Mouse (Mus musculus): ENCODE measurements around the gene Zfp991.
"Not testable (repeated sequence)": the region's sequence is repeated elsewhere in the genome, so short reads cannot be mapped to it uniquely, and the experiment has no call there.

The Zfp991 gene

DNA sequence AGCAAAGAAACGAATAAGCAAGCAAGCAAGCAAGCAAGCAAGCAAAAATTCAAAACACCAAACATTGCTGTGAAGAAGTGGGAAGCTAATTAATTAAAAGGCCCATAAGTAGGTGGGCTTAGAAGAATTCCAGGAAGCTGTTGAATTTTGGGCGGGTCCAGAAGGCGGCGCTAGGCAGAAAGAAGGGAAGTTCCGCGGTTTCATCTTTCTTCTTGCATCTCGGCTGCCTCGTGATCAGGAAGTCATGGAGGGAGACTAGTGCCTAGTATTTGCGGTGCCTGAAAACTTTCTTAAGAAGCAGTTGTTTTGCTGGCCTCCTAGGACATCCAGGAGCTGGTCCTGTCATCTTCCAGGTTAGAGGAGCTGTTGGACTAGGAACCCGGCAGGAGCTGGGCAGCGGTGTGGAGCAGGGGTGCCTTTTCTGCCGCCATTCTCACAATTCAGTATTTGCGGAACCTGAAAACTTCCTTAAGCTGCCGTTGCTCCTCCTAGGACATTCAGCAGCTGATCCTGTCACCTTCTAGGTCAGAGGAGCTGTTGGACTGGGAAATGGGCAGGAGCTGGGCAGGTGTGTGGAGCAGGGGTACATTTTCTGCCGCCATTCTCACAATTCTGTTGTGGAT, at the start of gene Zfp991:
TSS of gene Zfp991 (plus strand) at position 202 of the 623 bp plus-strand sequence.
- H3K27me3 ChIP-seq (ENCODE audit: control insufficient read depth, insufficient read depth, low read length, poor library complexity, severe bottlenecking); H3K36me3 ChIP-seq (ENCODE audit: control insufficient read depth, insufficient read depth, low read length, poor library complexity, severe bottlenecking); DNase-seq (ENCODE audit: low read depth, low spot score): not testable (repeated sequence)

DNA sequence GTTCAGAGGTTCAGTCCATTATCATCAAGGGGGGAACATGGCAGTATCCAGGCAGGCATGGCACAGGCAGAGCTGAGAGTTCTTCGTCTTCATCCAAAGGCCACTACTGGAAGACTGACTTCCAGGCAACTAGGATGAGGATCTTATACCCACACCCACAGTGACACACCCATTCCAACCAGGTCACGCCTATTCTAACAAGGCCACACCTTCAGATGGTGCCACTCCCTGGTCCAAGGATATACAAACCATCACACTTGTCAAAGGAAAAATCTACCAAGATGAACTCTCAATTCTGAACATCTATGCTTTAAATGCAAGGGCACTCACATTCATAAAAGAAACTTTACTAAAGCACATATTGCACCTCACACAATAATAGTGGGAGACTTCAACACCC, 36.2 kb upstream of the Zfp991 start:
- H3K36me3 ChIP-seq (ENCODE audit: control insufficient read depth, insufficient read depth, low read length, poor library complexity, severe bottlenecking); H3K27me3 ChIP-seq (ENCODE audit: control insufficient read depth, insufficient read depth, low read length, poor library complexity, severe bottlenecking); DNase-seq (ENCODE audit: low read depth, low spot score): not testable (repeated sequence)

- H3K27me3 ChIP-seq (ENCODE audit: control insufficient read depth, insufficient read depth, low read length, poor library complexity, severe bottlenecking); H3K36me3 ChIP-seq (ENCODE audit: control insufficient read depth, insufficient read depth, low read length, poor library complexity, severe bottlenecking); DNase-seq (ENCODE audit: low read depth, low spot score): not testable (repeated sequence)
Observed at GRCm38 (mm10) chr4:147101666-147102626, 29.9 kb upstream of the Zfp991 start.

DNA sequence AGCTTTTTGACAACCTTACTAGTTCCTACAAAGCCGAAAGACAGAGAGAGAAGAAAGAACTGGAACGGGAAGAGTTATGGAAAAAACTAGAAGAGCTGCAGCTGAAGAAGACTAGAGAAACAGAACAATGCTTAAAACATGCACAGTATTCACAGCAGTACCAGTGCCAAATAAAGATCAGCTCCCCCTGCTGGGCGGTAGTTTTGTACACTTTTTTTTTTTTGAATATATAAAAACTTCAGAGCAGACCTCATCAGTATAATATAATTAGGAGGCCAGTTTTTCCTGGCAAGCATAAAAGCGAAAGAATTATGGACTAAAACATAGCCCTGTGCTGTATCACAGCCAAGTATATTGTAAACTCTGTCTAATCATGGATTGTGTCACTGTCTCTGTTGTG, 28.0 kb upstream of the Zfp991 start:
- not testable (repeated sequence) for H3K27me3 ChIP-seq (ENCODE audit: control insufficient read depth, insufficient read depth, low read length, poor library complexity, severe bottlenecking); DNase-seq (ENCODE audit: low read depth, low spot score); H3K36me3 ChIP-seq (ENCODE audit: control insufficient read depth, insufficient read depth, low read length, poor library complexity, severe bottlenecking)

GRCm38 (mm10) chr4:147117839-147118238, 14.0 kb upstream of the Zfp991 start:
- not testable (repeated sequence) for H3K36me3 ChIP-seq (ENCODE audit: control insufficient read depth, insufficient read depth, low read length, poor library complexity, severe bottlenecking); H3K27me3 ChIP-seq (ENCODE audit: control insufficient read depth, insufficient read depth, low read length, poor library complexity, severe bottlenecking); DNase-seq (ENCODE audit: low read depth, low spot score)

GRCm38 (mm10) chr4:147122286-147122685, 9.6 kb upstream of the Zfp991 start:
- not testable (repeated sequence) for DNase-seq (ENCODE audit: low read depth, low spot score); H3K27me3 ChIP-seq (ENCODE audit: control insufficient read depth, insufficient read depth, low read length, poor library complexity, severe bottlenecking); H3K36me3 ChIP-seq (ENCODE audit: control insufficient read depth, insufficient read depth, low read length, poor library complexity, severe bottlenecking)

GRCm38 (mm10) chr4:147123797-147124196, 8.0 kb upstream of the Zfp991 start:
- DNase-seq (ENCODE audit: low read depth, low spot score); H3K27me3 ChIP-seq (ENCODE audit: control insufficient read depth, insufficient read depth, low read length, poor library complexity, severe bottlenecking); H3K36me3 ChIP-seq (ENCODE audit: control insufficient read depth, insufficient read depth, low read length, poor library complexity, severe bottlenecking): not testable (repeated sequence)

DNA sequence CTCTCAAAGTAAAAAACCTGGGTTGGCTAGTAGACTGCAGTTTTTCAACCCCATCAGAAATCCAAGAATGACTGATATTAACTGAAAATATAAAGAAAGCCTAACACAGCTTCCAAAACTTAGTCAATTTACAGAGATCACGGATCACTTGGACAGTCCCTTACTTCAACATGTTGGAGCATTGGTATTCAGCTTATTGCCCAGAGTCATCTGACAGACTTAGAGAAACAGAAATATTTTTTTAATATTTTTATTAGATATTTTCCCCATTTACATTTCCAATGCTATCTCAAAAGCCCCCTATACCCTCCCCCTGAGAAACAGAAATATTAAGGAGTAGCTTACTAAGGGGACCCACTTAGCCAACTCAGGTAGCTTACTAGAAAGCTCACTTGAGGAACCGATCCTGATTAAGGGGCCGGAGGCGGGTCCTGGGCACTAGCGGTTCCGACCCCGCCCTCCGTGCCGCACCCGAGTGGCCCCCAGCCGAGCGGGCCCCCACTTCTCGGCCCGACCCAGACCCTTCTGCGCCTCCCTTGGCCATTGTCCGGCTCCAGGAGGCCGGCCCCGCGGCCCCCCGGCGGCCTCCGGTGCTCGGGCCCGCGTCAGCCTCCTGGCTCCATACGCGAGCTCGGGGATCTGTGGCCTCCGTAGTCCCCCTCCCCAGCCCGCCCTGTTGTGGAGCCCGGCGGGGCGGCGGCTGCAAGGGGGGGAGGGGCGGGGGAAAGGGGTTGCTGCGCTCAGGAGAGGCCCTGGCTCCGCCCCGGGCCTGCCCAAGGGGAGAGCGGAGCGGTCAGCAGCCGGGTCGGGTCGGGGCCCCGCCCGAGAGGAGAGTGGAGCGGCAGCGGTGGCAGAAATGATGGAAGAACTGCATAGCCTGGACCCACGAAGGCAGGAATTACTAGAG, 7.2 kb upstream of the Zfp991 start:
- not testable (repeated sequence) for H3K36me3 ChIP-seq (ENCODE audit: control insufficient read depth, insufficient read depth, low read length, poor library complexity, severe bottlenecking); H3K27me3 ChIP-seq (ENCODE audit: control insufficient read depth, insufficient read depth, low read length, poor library complexity, severe bottlenecking); DNase-seq (ENCODE audit: low read depth, low spot score)

DNA sequence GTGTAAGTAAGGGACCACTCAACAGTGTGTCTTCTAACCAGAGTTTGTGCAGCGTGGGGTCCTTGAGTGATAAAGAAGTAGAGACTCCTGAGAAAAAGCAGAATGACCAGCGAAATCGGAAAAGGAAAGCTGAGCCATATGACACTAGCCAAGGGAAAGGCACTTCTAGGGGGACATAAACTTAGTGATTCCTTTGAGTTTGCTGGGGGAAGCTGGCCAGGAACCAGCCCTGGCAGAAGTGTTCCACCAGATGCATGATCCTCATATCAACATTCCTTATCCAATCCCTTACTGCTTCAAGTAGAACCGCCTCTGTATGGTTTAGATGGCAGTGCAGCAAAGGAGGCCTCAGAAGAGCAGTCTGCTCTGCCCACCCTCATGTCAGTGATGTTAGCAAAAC, 6.5 kb upstream of the Zfp991 start:
- H3K27me3 ChIP-seq (ENCODE audit: control insufficient read depth, insufficient read depth, low read length, poor library complexity, severe bottlenecking); DNase-seq (ENCODE audit: low read depth, low spot score); H3K36me3 ChIP-seq (ENCODE audit: control insufficient read depth, insufficient read depth, low read length, poor library complexity, severe bottlenecking): not testable (repeated sequence)

DNA sequence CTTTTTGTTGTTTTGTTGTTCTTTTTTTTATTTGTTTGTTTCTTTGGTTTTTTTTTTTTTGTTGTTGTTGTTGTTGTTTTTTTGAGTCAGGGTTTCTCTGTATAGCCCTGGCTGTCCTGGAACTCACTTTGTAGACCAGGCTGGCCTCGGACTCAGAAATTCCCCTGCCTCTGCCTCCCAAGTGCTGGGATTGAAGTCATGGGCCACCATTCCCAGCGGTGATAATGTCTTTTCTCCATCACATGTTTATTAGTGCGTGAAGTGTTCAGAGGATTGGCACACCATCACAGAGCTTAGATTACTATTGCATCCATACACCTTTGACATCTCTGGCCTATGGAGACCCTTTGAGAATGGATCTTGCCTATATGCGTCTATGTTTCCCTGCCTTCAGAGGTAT, 6.0 kb upstream of the Zfp991 start:
- H3K27me3 ChIP-seq (ENCODE audit: control insufficient read depth, insufficient read depth, low read length, poor library complexity, severe bottlenecking); DNase-seq (ENCODE audit: low read depth, low spot score); H3K36me3 ChIP-seq (ENCODE audit: control insufficient read depth, insufficient read depth, low read length, poor library complexity, severe bottlenecking): not testable (repeated sequence)

DNA sequence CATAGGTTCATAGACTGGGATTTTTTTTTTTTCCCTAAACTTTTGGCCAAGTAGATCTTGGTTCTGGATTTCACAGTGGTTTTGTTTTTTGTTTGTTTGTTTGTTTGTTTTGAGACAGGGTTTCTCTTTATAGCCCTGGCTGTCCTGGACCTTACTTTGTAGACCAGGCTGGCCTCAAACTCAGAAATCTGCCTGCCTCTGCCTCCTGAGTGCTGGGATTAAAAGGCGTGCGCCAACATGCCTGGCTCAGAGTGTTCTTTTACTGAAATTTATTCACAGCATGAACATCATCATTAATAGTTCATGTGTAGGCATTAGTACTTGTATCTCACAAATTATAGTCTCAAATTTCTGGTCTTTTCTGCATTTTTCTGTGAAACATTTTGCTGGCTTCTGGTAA, 5.4 kb upstream of the Zfp991 start:
- H3K27me3 ChIP-seq (ENCODE audit: control insufficient read depth, insufficient read depth, low read length, poor library complexity, severe bottlenecking); DNase-seq (ENCODE audit: low read depth, low spot score); H3K36me3 ChIP-seq (ENCODE audit: control insufficient read depth, insufficient read depth, low read length, poor library complexity, severe bottlenecking): not testable (repeated sequence)

GRCm38 (mm10) chr4:147127137-147127536, 4.7 kb upstream of the Zfp991 start:
- H3K36me3 ChIP-seq (ENCODE audit: control insufficient read depth, insufficient read depth, low read length, poor library complexity, severe bottlenecking); H3K27me3 ChIP-seq (ENCODE audit: control insufficient read depth, insufficient read depth, low read length, poor library complexity, severe bottlenecking); DNase-seq (ENCODE audit: low read depth, low spot score): not testable (repeated sequence)

GRCm38 (mm10) chr4:147128152-147128551, 3.7 kb upstream of the Zfp991 start:
- DNase-seq (ENCODE audit: low read depth, low spot score); H3K36me3 ChIP-seq (ENCODE audit: control insufficient read depth, insufficient read depth, low read length, poor library complexity, severe bottlenecking); H3K27me3 ChIP-seq (ENCODE audit: control insufficient read depth, insufficient read depth, low read length, poor library complexity, severe bottlenecking): not testable (repeated sequence)

DNA sequence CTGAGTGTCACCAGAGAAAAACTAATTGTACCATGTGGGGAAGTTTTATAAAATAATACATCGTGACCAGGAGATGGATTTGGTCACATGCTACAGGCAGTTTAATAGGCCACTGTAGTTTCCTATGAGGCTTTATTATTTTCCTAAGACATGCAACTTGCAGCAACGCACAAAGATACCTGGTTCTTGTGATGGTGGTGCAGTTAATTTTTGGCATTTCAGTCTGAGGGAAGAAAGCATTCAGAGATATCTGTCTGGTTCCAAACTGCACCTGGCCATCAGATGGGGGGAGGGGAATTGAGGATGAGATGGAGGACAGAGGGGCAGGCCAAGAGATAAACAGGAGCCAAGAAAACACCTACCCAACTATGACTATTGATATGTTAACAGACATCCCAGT, 1.8 kb downstream of the Zfp991 start:
- DNase-seq (ENCODE audit: low read depth, low spot score); H3K36me3 ChIP-seq (ENCODE audit: control insufficient read depth, insufficient read depth, low read length, poor library complexity, severe bottlenecking); H3K27me3 ChIP-seq (ENCODE audit: control insufficient read depth, insufficient read depth, low read length, poor library complexity, severe bottlenecking): not testable (repeated sequence)

DNA sequence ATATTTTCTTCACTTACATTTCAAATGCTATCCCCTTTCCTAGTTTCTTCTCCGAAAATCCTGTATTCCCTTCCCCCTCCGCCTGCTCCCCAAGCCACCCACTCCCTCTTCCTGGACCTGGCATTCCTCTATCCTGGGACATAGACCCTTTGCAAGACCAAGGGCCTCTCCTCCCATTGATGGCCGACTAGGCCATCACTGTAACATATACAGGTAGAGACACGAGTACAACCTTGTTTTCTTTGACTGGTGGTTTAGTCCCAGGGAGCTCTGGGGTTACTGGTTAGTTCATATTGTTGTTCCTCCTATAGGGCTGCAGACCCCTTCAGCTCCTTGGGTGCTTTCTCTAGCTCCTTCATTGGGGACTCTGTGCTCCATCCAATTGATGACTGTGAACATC, 9.9 kb downstream of the Zfp991 start:
- not testable (repeated sequence) for DNase-seq (ENCODE audit: low read depth, low spot score); H3K27me3 ChIP-seq (ENCODE audit: control insufficient read depth, insufficient read depth, low read length, poor library complexity, severe bottlenecking); H3K36me3 ChIP-seq (ENCODE audit: control insufficient read depth, insufficient read depth, low read length, poor library complexity, severe bottlenecking)
